Comparison of ENCODE assay signal across 8 mouse cellular contexts in the genomic region with DNA sequence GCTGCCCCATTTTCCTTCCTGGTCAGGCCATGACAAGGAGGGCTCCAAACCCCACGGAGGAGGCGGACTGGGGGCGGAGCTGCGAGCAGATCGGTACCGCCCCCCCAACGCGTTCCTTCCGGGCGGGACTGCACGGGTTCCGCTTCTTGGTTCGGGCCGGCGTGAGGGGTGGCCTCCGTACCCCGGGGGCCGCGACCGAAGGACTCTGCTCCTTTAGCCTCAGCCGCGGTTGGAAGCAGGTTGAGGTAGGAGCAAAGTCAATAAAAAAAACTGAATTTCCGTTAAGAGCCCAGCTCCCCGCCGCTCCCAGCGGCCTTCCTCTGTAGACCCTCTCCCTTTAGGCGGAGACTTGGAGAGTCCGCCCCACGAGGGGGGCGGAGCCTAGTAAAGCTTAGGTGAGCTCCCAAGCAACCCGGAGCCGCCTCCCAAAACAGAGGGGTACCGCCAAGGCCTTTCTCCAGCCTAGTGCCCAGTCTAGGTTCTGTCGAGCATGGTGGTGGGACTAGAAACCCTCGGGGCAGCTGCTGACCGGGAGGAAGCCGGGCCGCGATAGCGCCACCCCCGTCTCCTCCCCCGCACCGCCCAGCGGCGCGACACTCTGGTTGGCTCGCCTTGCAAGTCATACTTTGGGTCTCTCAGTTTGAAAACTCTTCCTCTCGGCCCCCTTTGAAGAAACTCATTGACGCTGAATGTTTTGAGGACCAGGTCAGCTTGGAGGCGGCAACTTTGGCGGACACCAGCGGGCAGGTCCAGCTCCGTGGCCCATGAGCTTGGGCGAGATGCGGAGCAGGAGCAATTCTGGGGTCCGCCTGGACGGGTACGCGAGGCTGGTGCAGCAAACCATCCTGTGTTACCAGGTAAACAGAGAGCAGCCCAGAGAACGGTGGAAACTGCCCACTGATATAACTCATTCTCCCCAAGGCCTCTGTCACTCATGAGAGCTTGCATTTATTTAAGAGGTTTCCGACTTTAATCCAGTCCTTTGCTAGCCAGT. TPM values are rescaled to one million over a fixed set of nuclear protein-coding genes. Genes with fewer than 3 reads are reported as not detected.
A peak's percentile ranks its signal among the peaks of the same experiment; 100 is the strongest.
DNase-seq lines count a peak whose midpoint lies in the region; ATAC-seq and TF ChIP-seq lines count a peak whose summit lies in the region.

A gene (plus strand): TSS at position 119 of the 994 bp plus-strand sequence.

- peak within 1 kb of the TSS; percentile 52 for H3K4me2 ChIP-seq in forebrain, embryonic 15.5 days (replicated peaks)

- H3K4me1 ChIP-seq in forebrain, embryonic 15.5 days, result peaks cover 6% of the 10 kb centered on the region
- H3K4me1 ChIP-seq in lung, adult 2 months (ENCODE audit: control insufficient read depth, insufficient read depth, low read length), result no peaks in the 10 kb centered on the region; the same call in 1 of the 2 replicates

- peak; percentile 98 for ATAC-seq in forebrain, embryonic 15.5 days (replicated peaks)
- peak; percentile 96 for ATAC-seq in neutrophil, adult 5-6 weeks (ENCODE audit: extremely low read depth, insufficient number of reproducible peaks, low FRiP score, poor library complexity, severe bottlenecking)

- H3K27me3 ChIP-seq in forebrain, embryonic 15.5 days, result no peaks in the 10 kb centered on the region

- TF ChIP-seq CTCF in lung, adult 2 months (IDR thresholded peaks at IDR 0.05; ENCODE audit: insufficient read depth, low read length), result no peak

- WGBS in forebrain, embryonic 15.5 days, result 28% methylated on average over 60 of the region's 61 CpGs
- WGBS in lung, adult 2 months, result 26% methylated on average over 61 of the region's 61 CpGs

- intact Hi-C loops in heart, postnatal 25 days (cut with DNase I), result no loop called here

- peak within 1 kb of the TSS; percentile 82 for H3K27ac ChIP-seq in forebrain, embryonic 15.5 days (replicated peaks)

- DNase-seq in ES-CJ7 (ENCODE audit: low read depth, low spot score), result peak; percentile 65
- DNase-seq in cerebellum, adult 11 months, result peak; percentile 76
- DNase-seq in heart, postnatal 25 days (ENCODE audit: low spot score), result peak; percentile 77
- DNase-seq in layer of hippocampus, adult 18-20 months (ENCODE audit: low spot score in 2 of 2), result peak; percentile 73 to 79
- DNase-seq in lung, adult 2 months, result peak; percentile 81
- peak; percentile 71 to 74 for DNase-seq in thymus, adult 18-20 months

- H3K9ac ChIP-seq in forebrain, embryonic 15.5 days (replicated peaks), result peak within 1 kb of the TSS; percentile 63

- H3K4me3 ChIP-seq in forebrain, embryonic 15.5 days, result peak within 1 kb of the TSS; percentile 71
- peak within 1 kb of the TSS; percentile 97 for H3K4me3 ChIP-seq in lung, adult 2 months (replicated peaks; ENCODE audit: extremely low read depth, low read depth, low read length)

- TF ChIP-seq POLR2A in lung, adult 2 months (IDR thresholded peaks at IDR 0.05; ENCODE audit: borderline replicate concordance, extremely low read depth, low read depth, low read length), result peak; percentile 57; the same call in 1 of the 2 replicates

- no peaks in the 10 kb centered on the region for H3K9me3 ChIP-seq in forebrain, embryonic 15.5 days

- H3K36me3 ChIP-seq in forebrain, embryonic 15.5 days, result no peaks in the 10 kb centered on the region

RNA-seq across cellular contexts. Expression of the gene that starts here (rescaled TPM):
- 11.7 and 13.1 TPM in 2 replicates for polyA plus RNA-seq in forebrain, embryonic 15.5 days (2015; fragmentation: Nextera tagmentation; extraction: Ambion mirVana)
- 10 to 100 TPM; 10.9 to 15.1 TPM for total RNA-seq in heart, postnatal 25 days (2021)
- total RNA-seq in layer of hippocampus, adult 18-20 months (2021), result 10 to 100 TPM; 24.5 to 32.4 TPM
- 11.1 and 15.0 TPM in 2 replicates for polyA plus RNA-seq in lung, adult 2 months (2012; rRNA removed)
- 21.2 and 24.4 TPM in 2 replicates for total RNA-seq in neutrophil, adult 5-6 weeks (2017)

Comparison
In these comparisons a context has a peak if more than half of its experiments do, and no peak if none do; other contexts are left out.
1. Peak in every context shown above with its lines: DNase-seq, ATAC-seq, H3K4me3 ChIP-seq and H3K27ac ChIP-seq.